Mouse (Mus musculus): ENCODE measurements at regions not wholly inside any gene's neighbourhood (a gene's known extent, or its start where the extent isn't known, plus 50 kb on each side); places are given as distances from the start of the nearest gene placed in this dataset.

DNA sequence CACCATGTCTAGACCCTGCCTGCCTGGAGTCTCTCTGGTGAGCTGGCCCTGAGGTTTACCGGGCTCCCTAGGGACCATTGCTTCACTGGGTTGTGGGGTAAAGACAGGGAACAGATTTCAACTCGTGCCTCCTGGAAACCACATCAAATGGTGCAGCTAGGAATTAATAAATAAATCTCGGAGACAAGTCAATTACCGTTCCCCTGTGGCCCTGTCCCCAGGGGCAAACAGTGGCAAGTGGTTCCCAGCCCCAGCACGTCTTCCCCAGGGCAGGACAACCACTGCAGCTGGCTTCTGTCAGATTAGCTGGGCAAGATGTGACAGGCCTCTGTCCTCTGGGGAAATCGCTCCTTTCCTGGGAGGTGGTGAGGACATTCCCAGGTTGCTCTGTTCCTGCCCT, 54.3 kb upstream of the Haao start:
- peak; percentile 81 for DNase-seq (ENCODE audit: extremely low read depth, low read depth, low spot score)

DNA sequence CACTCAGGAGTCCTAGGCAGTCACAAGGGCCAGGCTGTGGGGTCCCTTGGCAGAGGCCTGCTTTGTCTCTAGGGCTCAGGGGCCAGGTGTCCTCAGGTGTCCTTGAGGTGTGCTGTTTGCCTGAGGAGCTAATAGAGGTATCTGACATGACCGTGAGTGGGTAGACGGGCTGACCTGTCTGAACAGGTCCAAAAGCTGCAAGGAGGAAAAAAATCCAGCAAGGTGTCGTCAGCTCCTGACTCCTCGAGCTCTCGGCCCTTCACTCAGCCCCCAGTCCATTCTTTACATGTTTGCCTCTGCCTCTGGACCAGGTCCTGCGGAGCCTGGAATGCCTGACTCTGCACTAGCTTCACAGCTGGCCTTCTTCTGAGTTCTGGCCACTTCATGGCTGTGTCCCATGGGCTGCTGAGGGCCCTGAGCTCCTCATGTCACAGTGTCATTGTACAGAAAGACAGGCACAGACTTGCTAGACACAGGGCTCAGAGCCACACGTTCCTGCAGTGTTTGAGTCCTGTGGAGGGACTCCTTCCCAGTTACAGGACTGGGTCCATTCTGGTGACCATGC, 51.9 kb upstream of the Haao start:
- peak; percentile 64 for DNase-seq (ENCODE audit: extremely low read depth, low read depth, low spot score)

DNA sequence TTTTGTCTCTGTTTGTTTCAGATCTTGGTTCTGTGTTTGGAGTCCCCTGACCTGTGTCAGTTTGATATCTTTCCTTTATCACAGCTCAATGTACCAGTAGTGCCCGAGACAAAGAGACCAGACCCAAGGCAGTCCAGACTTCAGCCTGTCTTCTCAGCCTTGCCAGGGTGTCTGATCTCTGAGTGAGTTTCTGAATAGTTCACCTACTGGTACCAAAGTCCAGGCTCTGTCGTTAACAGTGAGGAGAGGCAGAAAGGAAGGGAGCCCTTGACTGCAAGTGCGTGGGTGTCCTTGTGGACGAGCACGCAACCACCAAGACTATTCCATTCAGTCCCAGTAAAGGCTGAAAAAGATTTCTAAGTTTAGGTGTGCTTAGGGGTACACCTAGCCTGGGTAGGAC, 50.8 kb upstream of the Haao start:
- no peak for DNase-seq (ENCODE audit: extremely low read depth, low read depth, low spot score)
